Mouse (Mus musculus): ENCODE results near the gene Plxna3. TPM values are rescaled to one million over a fixed set of nuclear protein-coding genes. Genes with fewer than 3 reads are reported as not detected.

The Plxna3 gene
- 9.6 and 9.8 TPM in 2 replicates for polyA plus RNA-seq (2016; fragmentation: Nextera tagmentation; extraction: Ambion mirVana)

DNA sequence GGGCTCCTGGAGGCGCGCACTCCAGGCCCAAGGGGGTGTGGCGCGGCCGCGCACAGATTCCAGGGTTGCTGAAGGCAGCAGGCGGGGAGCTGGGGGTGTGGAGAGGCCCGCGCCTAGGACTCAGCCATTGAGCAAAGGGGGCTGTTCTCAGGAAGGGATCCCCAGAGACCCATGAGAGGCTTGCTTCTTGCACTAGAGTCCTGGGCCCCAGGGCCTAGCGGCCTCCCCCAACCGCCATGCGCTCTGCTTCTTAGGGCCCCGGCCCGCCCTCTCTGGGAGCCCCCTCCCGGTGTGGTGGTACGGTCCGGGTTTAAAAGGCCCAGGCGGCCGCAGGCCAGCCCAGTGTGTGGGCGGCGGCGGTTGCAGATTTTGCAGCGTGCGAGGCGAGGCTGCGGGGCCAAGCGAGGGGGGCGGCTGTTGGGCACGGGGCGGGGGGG lies at the start of gene Plxna3:
TSS of gene Plxna3 (plus strand) at position 342 of the 437 bp plus-strand sequence.
- H3K4me2 ChIP-seq = peak within 1 kb of the TSS; percentile 86
- peak; percentile 88 for ATAC-seq (ENCODE audit: insufficient number of reproducible peaks, low FRiP score)
- 15% methylated on average over 30 of the region's 30 CpGs for WGBS
- peaks cover 20% of the 10 kb centered on the region for H3K4me1 ChIP-seq (replicated peaks)
- peaks cover 8% of the 10 kb centered on the region for H3K36me3 ChIP-seq
- peak within 1 kb of the TSS; percentile 81 for H3K9ac ChIP-seq
- H3K27me3 ChIP-seq (replicated peaks) = no peaks in the 10 kb centered on the region
- H3K27ac ChIP-seq (ENCODE audit: poor library complexity, severe bottlenecking) = peak within 1 kb of the TSS; percentile 64; the same call in 1 of the 2 replicates
- H3K9me3 ChIP-seq (replicated peaks) = 0 out of 2 replicates have a peak, but pooled peaks cover 2% of the 10 kb centered on the region
- H3K4me3 ChIP-seq = peak within 1 kb of the TSS; percentile 59

- 9% methylated on average over 14 of the region's 14 CpGs for WGBS
These were observed 47.7 kb upstream of the Plxna3 start for GRCm38 (mm10) chrX:74281041-74281731.

DNA sequence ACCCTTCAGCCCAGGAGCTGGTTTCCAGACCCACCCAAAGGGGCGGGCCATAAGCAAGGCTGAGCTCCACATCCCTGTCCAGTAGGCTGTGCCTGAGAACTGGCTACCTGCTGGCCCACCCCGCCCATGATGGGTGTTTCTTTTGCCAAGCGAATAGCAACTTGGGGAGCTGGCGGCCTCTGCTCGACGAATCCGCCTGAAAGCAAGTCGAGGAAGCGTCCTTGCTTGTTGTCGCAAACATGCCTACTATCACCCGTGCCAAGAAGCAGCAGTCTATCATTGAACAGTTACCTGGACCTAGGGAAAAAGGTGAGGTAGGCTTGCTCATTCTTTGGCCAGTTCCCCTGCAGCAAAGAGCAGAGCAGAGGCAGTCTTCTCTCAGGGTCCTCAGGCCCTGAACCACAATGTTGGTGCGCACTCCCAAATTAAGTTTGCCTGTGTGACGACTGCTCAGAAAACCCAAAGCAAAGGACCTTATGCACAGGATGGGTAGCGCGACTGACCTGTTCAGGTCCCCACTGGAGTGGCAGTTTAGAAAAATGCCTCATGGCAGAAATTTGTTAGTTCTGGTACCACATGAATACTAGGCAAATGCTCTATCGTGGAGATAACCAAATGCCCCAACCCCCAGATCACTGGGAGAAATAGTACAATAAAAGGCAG lies 47.0 kb upstream of the Plxna3 start, which contains the start of the genes Taz and Dnase1l1:
TSS of gene Taz (plus strand) at position 181 of the 663 bp plus-strand sequence.
TSS of gene Dnase1l1 (minus strand) at position 606 of the 663 bp plus-strand sequence.
- Histone ChIP-seq H3K36me3 (0 out of 2 replicates have a peak, but pooled peaks cover 3% of the 10 kb centered on the region), H3K4me1 (replicated peaks) (peaks cover 7% of the 10 kb centered on the region), H3K4me2 (peak within 1 kb of the TSS; percentile 80), H3K9ac (peak within 1 kb of the TSS; percentile 79), H3K27me3 (replicated peaks) (no peaks in the 10 kb centered on the region), H3K9me3 (replicated peaks) (no peaks in the 10 kb centered on the region), H3K4me3 (peak within 1 kb of the TSS; percentile 57), H3K27ac (ENCODE audit: poor library complexity, severe bottlenecking) (peak within 1 kb of the TSS; percentile 88)
- ATAC-seq (ENCODE audit: insufficient number of reproducible peaks, low FRiP score) = peak; percentile 93
- 12% methylated on average over 16 of the region's 16 CpGs for WGBS

More at GRCm38 (mm10) chrX:74281041-74281731, 47.7 kb upstream of the Plxna3 start:
- ATAC-seq (ENCODE audit: insufficient number of reproducible peaks, low FRiP score) = peak; percentile 23
- peak overlapping the region; percentile 88 for H3K27ac ChIP-seq (ENCODE audit: poor library complexity, severe bottlenecking)
- H3K36me3 ChIP-seq = 0 out of 2 replicates have a peak, but pooled peaks cover 2% of the 10 kb centered on the region
- H3K9me3 ChIP-seq (replicated peaks) = no peaks in the 10 kb centered on the region
- H3K4me1 ChIP-seq (replicated peaks) = peaks cover 7% of the 10 kb centered on the region
- no peaks in the 10 kb centered on the region for H3K27me3 ChIP-seq (replicated peaks)
- peak overlapping the region; percentile 79 for H3K9ac ChIP-seq
- peak overlapping the region; percentile 80 for H3K4me2 ChIP-seq
- peak overlapping the region; percentile 57 for H3K4me3 ChIP-seq

GRCm38 (mm10) chrX:74282395-74283091 lies 46.3 kb upstream of the Plxna3 start:
- Histone ChIP-seq H3K4me2 (peak overlapping the region; percentile 80), H3K27me3 (replicated peaks) (no peaks in the 10 kb centered on the region), H3K27ac (ENCODE audit: poor library complexity, severe bottlenecking) (peak overlapping the region; percentile 88), H3K4me1 (replicated peaks) (peaks cover 7% of the 10 kb centered on the region), H3K4me3 (peak overlapping the region; percentile 57), H3K9ac (peak overlapping the region; percentile 79), H3K9me3 (replicated peaks) (no peaks in the 10 kb centered on the region), H3K36me3 (0 out of 2 replicates have a peak, but pooled peaks cover 3% of the 10 kb centered on the region)
- ATAC-seq (ENCODE audit: insufficient number of reproducible peaks, low FRiP score) = peak; percentile 76
- 16% methylated on average over 39 of the region's 39 CpGs for WGBS

GRCm38 (mm10) chrX:74283092-74283437 lies 45.8 kb upstream of the Plxna3 start:
- H3K9me3 ChIP-seq (replicated peaks) = no peaks in the 10 kb centered on the region
- H3K36me3 ChIP-seq = peaks cover 8% of the 10 kb centered on the region; the same call in 1 of the 2 replicates
- H3K4me1 ChIP-seq (replicated peaks) = peaks cover 7% of the 10 kb centered on the region
- H3K27ac ChIP-seq (ENCODE audit: poor library complexity, severe bottlenecking) = peak overlapping the region; percentile 88
- peak overlapping the region; percentile 57 for H3K4me3 ChIP-seq
- no peak for ATAC-seq (ENCODE audit: insufficient number of reproducible peaks, low FRiP score)
- no peaks in the 10 kb centered on the region for H3K27me3 ChIP-seq (replicated peaks)
- H3K9ac ChIP-seq = peak overlapping the region; percentile 79
- H3K4me2 ChIP-seq = peak overlapping the region; percentile 80
- WGBS = 44% methylated on average over 5 of the region's 5 CpGs

- H3K4me1 ChIP-seq (replicated peaks) = no peaks in the 10 kb centered on the region; the same call in 1 of the 2 replicates
- WGBS = 74% methylated on average over 4 of the region's 4 CpGs
- H3K4me3 ChIP-seq = no peak overlapping the region
- H3K4me2 ChIP-seq = no peak overlapping the region
- no peaks in the 10 kb centered on the region for H3K27me3 ChIP-seq (replicated peaks)
- H3K27ac ChIP-seq (ENCODE audit: poor library complexity, severe bottlenecking) = no peak overlapping the region
- peaks cover 18% of the 10 kb centered on the region for H3K36me3 ChIP-seq
- no peak for ATAC-seq (ENCODE audit: insufficient number of reproducible peaks, low FRiP score)
- no peaks in the 10 kb centered on the region for H3K9me3 ChIP-seq (replicated peaks)
- H3K9ac ChIP-seq = no peak overlapping the region
These were observed 35.4 kb upstream of the Plxna3 start for GRCm38 (mm10) chrX:74293431-74293830.

- no peaks in the 10 kb centered on the region for H3K9me3 ChIP-seq (replicated peaks)
- WGBS = 15% methylated on average over 37 of the region's 37 CpGs
- peak within 1 kb of the TSS; percentile 82 for H3K9ac ChIP-seq
- H3K36me3 ChIP-seq = peaks cover 23% of the 10 kb centered on the region
- peak within 1 kb of the TSS; percentile 36 for H3K27ac ChIP-seq (ENCODE audit: poor library complexity, severe bottlenecking)
- no peaks in the 10 kb centered on the region; the same call in 1 of the 2 replicates for H3K4me1 ChIP-seq (replicated peaks)
- ATAC-seq (ENCODE audit: insufficient number of reproducible peaks, low FRiP score) = peak; percentile 99
- H3K27me3 ChIP-seq (replicated peaks) = no peaks in the 10 kb centered on the region
- peak within 1 kb of the TSS; percentile 63 for H3K4me3 ChIP-seq
- peak within 1 kb of the TSS; percentile 77 for H3K4me2 ChIP-seq
These were observed 32.1 kb upstream of the Plxna3 start, which contains the start of gene Atp6ap1 for GRCm38 (mm10) chrX:74296538-74297448. Gene Atp6ap1 (plus strand): TSS chrX:74297097.

DNA sequence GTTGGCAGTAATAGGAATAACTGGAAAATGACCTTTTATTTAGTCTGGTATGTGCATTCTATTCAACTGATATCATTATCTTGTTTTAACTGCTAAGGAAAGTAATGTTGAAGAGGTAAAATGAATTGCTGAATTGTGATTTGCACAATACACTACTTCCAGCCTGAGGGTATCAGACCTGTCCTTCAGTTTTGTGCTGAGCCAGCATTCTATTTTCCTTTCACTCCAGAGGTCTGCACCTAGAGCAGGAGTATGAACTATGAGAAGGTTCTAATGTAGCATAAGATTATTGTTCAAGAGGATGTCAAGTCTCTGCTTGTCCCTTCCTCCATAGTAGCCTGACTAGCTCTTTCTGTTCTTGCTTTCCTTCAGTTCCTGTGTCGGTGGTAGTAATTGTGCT lies 30.5 kb upstream of the Plxna3 start:
- H3K36me3 ChIP-seq = peaks cover 37% of the 10 kb centered on the region
- no peak overlapping the region for H3K27ac ChIP-seq (ENCODE audit: poor library complexity, severe bottlenecking)
- no peaks in the 10 kb centered on the region for H3K9me3 ChIP-seq (replicated peaks)
- no peak for ATAC-seq (ENCODE audit: insufficient number of reproducible peaks, low FRiP score)
- H3K4me3 ChIP-seq = no peak overlapping the region
- no peak overlapping the region for H3K4me2 ChIP-seq
- H3K9ac ChIP-seq = no peak overlapping the region
- 69% methylated on average over 1 of the region's 1 CpGs for WGBS
- no peaks in the 10 kb centered on the region for H3K27me3 ChIP-seq (replicated peaks)
- H3K4me1 ChIP-seq (replicated peaks) = no peaks in the 10 kb centered on the region; the same call in 1 of the 2 replicates

DNA sequence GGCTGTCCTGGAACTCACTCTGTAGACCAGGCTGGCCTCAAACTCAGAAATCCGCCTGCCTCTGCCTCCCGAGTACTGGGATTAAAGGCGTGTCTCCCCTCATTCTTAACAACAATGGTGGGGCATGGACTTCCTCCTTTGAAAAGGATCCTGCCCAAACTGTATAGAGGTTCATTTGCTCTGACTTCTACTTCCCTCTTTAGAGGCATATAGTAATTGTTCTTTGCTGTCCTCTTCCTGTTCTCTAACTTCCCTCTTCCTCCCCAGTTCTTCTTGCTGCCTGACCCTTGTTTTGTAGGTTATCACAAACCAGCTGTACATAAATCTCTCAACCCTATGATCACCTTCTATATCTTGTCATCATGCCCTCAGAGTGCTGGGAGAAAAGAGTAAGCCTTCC lies 29.1 kb upstream of the Plxna3 start:
- no peak overlapping the region for H3K9ac ChIP-seq
- 86% methylated on average over 3 of the region's 3 CpGs for WGBS
- H3K27me3 ChIP-seq (replicated peaks) = no peaks in the 10 kb centered on the region
- no peak overlapping the region for H3K27ac ChIP-seq (ENCODE audit: poor library complexity, severe bottlenecking)
- no peaks in the 10 kb centered on the region; the same call in 1 of the 2 replicates for H3K4me1 ChIP-seq (replicated peaks)
- ATAC-seq (ENCODE audit: insufficient number of reproducible peaks, low FRiP score) = no peak
- no peaks in the 10 kb centered on the region for H3K9me3 ChIP-seq (replicated peaks)
- no peak overlapping the region for H3K4me3 ChIP-seq
- H3K36me3 ChIP-seq = peaks cover 47% of the 10 kb centered on the region
- H3K4me2 ChIP-seq = no peak overlapping the region

Data from heart, embryonic 12.5 days (tissue).